Mouse (Mus musculus): ENCODE measurements at regions not wholly inside any gene's neighbourhood (a gene's known extent, or its start where the extent isn't known, plus 50 kb on each side); places are given as distances from the start of the nearest gene placed in this dataset.

- TF ChIP-seq POLR2A (IDR thresholded peaks at IDR 0.05; ENCODE audit: borderline replicate concordance, insufficient read depth, low read length): no peak
- TF ChIP-seq CTCF (IDR thresholded peaks at IDR 0.05; ENCODE audit: borderline replicate concordance, insufficient read depth, low read depth, low read length): no peak
- Histone ChIP-seq H3K4me3 (replicated peaks; ENCODE audit: insufficient read depth, low read depth, low read length) (no peak overlapping the region), H3K27me3 (ENCODE audit: control insufficient read depth, insufficient read depth, low read length) (no peaks in the 10 kb centered on the region), H3K27ac (ENCODE audit: insufficient read depth, low read length) (no peak overlapping the region), H3K4me1 (ENCODE audit: control insufficient read depth, insufficient read depth, low read length) (peaks cover 10% of the 10 kb centered on the region)
- 82% methylated on average over 2 of the region's 2 CpGs for WGBS
- no peak for DNase-seq
These were observed 66.9 kb upstream of the Mboat1 start for GRCm38 (mm10) chr13:30069397-30069796.

DNA sequence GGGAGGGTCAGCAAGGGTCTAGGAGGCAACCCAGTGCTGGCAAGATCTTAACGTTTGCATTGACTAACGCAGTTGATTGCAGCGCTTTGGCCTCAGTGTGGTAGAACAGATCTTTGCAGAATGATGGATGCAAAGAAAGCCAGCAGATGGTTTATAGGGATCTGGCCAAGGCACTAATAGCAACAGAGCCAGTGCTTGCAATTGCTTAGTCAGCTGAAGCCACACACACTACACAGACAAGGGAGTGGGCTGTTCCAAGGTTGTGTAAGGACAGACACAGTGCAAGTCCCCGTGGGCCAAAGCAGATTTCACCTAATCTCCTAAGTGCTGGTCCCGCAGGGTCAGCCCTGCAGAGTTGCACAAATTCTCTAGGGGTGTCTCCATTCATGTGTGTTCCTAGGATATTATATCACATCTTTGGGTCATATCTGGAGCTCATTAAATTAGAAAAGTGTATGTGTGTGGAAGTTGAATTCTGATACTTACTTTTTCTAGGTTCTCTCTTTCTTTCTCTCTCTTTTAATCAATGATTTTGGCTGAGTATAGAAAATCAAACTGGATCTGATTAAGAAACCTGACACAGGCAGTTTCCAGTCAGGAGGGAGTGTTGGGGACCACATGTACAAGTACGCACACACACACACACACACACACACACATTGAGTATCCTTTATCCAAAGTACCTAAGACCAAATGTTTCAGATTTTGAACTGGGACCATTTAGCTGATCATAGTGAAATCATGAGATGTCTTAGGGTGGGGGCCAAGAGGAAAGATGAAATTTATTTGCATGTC is 68.5 kb upstream of the Mboat1 start:
- DNase-seq: peak; percentile 33 to 53
- no peak for TF ChIP-seq CTCF (IDR thresholded peaks at IDR 0.05; ENCODE audit: borderline replicate concordance, insufficient read depth, low read depth, low read length)
- Histone ChIP-seq H3K27ac (ENCODE audit: insufficient read depth, low read length) (no peak overlapping the region), H3K27me3 (ENCODE audit: control insufficient read depth, insufficient read depth, low read length) (no peaks in the 10 kb centered on the region), H3K4me1 (ENCODE audit: control insufficient read depth, insufficient read depth, low read length) (peaks cover 10% of the 10 kb centered on the region), H3K4me3 (replicated peaks; ENCODE audit: insufficient read depth, low read depth, low read length) (no peak overlapping the region)
- 36% methylated on average over 6 of the region's 6 CpGs for WGBS

DNA sequence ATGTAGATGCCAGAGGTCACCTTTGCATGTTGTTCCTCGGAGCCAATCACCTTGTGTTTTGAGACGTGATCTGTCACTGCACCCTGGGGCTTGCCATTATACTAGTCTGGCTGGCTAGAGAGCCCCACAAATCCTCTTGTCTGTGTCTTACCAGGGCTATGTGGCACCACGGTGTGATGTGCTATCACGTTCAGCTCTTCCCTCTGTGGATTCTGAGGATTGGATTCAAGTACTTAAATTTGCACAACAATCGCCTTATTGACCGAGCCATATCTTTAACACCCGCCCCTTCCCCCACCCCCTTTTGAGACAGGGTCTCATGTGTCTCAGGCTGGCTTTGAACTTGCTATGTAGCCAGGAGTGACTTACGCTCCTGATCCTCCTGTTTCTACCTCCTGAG is 70.8 kb upstream of the Mboat1 start:
- WGBS: 66% methylated on average over 8 of the region's 8 CpGs
- no peak for DNase-seq
- TF ChIP-seq CTCF (IDR thresholded peaks at IDR 0.05; ENCODE audit: borderline replicate concordance, insufficient read depth, low read depth, low read length) (no peak), POLR2A (IDR thresholded peaks at IDR 0.05; ENCODE audit: borderline replicate concordance, insufficient read depth, low read length) (no peak)
- Histone ChIP-seq H3K4me3 (replicated peaks; ENCODE audit: insufficient read depth, low read depth, low read length) (no peak overlapping the region), H3K27ac (ENCODE audit: insufficient read depth, low read length) (no peak overlapping the region), H3K4me1 (ENCODE audit: control insufficient read depth, insufficient read depth, low read length) (peaks cover 10% of the 10 kb centered on the region), H3K27me3 (ENCODE audit: control insufficient read depth, insufficient read depth, low read length) (no peaks in the 10 kb centered on the region)

- DNase-seq: no peak
- no peaks in the 10 kb centered on the region for H3K27me3 ChIP-seq (ENCODE audit: control insufficient read depth, insufficient read depth, low read length)
- no peak overlapping the region for H3K4me3 ChIP-seq (replicated peaks; ENCODE audit: insufficient read depth, low read depth, low read length)
- 90% methylated on average over 3 of the region's 3 CpGs for WGBS
- H3K4me1 ChIP-seq (ENCODE audit: control insufficient read depth, insufficient read depth, low read length): peaks cover 5% of the 10 kb centered on the region
- TF ChIP-seq POLR2A (IDR thresholded peaks at IDR 0.05; ENCODE audit: borderline replicate concordance, insufficient read depth, low read length) (no peak), CTCF (IDR thresholded peaks at IDR 0.05; ENCODE audit: borderline replicate concordance, insufficient read depth, low read depth, low read length) (no peak)
- no peak overlapping the region for H3K27ac ChIP-seq (ENCODE audit: insufficient read depth, low read length)
These were observed 72.5 kb upstream of the Mboat1 start for GRCm38 (mm10) chr13:30063741-30064140.

DNA sequence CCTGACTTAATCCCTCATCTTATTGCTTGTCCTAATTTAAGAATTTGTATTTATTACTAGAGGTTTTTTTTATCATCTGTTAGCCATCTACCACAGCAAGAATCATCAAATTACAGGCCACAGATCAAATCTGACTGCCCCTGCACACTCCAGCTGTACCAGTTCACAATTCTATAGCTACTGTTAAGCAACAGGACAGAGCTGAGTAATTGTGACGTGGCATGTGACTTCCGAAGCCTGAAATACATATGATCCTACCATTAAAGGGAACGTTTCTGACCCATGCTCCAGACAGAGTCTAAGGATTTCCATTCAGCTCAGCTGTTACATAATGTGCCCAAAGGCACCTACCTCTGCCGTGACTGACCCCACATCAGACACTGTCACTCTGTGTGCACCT is 74.0 kb upstream of the Mboat1 start:
- 93% methylated on average over 4 of the region's 4 CpGs for WGBS
- Histone ChIP-seq H3K27ac (ENCODE audit: insufficient read depth, low read length) (no peak overlapping the region), H3K27me3 (ENCODE audit: control insufficient read depth, insufficient read depth, low read length) (no peaks in the 10 kb centered on the region), H3K4me1 (ENCODE audit: control insufficient read depth, insufficient read depth, low read length) (peaks cover under 1% of the 10 kb centered on the region; the same call in 1 of the 2 replicates), H3K4me3 (replicated peaks; ENCODE audit: insufficient read depth, low read depth, low read length) (no peak overlapping the region)
- no peak for DNase-seq
- TF ChIP-seq CTCF (IDR thresholded peaks at IDR 0.05; ENCODE audit: borderline replicate concordance, insufficient read depth, low read depth, low read length): no peak
- no peak for TF ChIP-seq POLR2A (IDR thresholded peaks at IDR 0.05; ENCODE audit: borderline replicate concordance, insufficient read depth, low read length)

DNA sequence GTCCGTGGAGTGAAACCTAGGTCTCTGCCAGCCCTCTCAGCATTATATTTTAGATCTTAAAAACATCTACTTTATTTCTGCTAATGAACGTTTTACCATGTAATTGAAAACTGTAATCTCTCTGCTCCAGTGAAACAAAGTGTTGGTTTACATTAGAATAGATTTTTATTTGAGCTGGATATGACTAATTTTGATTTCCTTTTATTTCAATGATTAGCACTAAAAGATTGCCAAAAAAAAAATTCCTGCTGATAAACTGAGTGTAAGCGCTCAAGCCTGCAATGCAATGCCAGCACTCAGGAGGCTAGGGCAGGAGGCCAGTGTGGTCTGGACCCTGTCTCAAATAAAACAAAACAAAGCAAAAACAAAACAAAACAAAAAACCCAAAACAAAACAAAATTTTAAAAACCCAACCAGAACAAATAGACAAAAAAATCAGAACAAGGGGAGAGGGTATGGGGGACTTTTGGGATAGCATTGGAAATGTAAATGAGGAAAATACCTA is 69.3 kb upstream of the E2f3 start:
- no peaks in the 10 kb centered on the region for H3K27me3 ChIP-seq (ENCODE audit: control insufficient read depth, insufficient read depth, low read length)
- no peak for DNase-seq
- 69% methylated on average over 3 of the region's 3 CpGs for WGBS
- H3K4me3 ChIP-seq (replicated peaks; ENCODE audit: insufficient read depth, low read depth, low read length): no peak overlapping the region
- peaks cover 14% of the 10 kb centered on the region for H3K4me1 ChIP-seq (ENCODE audit: control insufficient read depth, insufficient read depth, low read length)
- no peak for TF ChIP-seq CTCF (IDR thresholded peaks at IDR 0.05; ENCODE audit: borderline replicate concordance, insufficient read depth, low read depth, low read length)
- no peak for TF ChIP-seq POLR2A (IDR thresholded peaks at IDR 0.05; ENCODE audit: borderline replicate concordance, insufficient read depth, low read length)
- no peak overlapping the region for H3K27ac ChIP-seq (ENCODE audit: insufficient read depth, low read length)

DNA sequence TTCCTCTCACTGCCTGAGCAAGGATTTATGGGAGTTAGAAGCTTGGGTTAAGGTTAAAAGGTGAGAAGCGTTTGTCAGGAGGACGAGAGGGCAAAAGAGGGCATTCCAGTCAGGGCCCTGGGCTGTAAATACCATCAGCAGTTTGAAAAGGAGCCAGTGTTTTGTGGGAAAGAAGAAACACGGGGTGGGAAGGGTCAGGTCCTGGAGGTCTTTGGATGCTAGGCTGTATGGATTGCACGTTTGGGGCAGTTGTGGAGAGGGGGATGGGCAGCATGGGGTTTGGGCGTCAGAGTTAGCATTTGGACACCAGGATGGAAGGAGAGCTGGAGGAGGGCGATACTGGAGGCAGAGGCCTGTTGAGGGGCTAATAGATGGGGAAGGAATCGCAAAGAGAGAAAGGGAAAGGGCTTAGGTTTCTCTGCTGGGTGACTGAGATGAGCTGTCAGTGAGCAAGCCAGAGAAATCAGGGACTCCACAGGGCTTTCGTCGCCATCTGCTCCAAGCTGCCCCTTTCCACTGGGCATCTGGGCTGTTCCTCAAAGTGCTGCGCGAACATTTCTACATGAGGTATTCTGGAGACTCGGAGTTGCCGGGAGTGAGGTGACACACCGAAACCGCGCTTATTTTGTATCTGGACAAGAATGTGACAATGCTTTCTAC is 66.2 kb upstream of the E2f3 start:
- Histone ChIP-seq H3K4me3 (replicated peaks; ENCODE audit: insufficient read depth, low read depth, low read length) (no peak overlapping the region), H3K27ac (ENCODE audit: insufficient read depth, low read length) (no peak overlapping the region), H3K27me3 (ENCODE audit: control insufficient read depth, insufficient read depth, low read length) (no peaks in the 10 kb centered on the region), H3K4me1 (ENCODE audit: control insufficient read depth, insufficient read depth, low read length) (peaks cover 17% of the 10 kb centered on the region)
- WGBS: 32% methylated on average over 16 of the region's 16 CpGs
- no peak for TF ChIP-seq POLR2A (IDR thresholded peaks at IDR 0.05; ENCODE audit: borderline replicate concordance, insufficient read depth, low read length)
- TF ChIP-seq CTCF (IDR thresholded peaks at IDR 0.05; ENCODE audit: borderline replicate concordance, insufficient read depth, low read depth, low read length): no peak
- peak; percentile 61 to 72 for DNase-seq
